Mouse (Mus musculus): ENCODE data around the gene Pias4. TPM values are rescaled to one million over a fixed set of nuclear protein-coding genes. Genes with fewer than 3 reads are reported as not detected.

Gene Pias4
- polyA plus RNA-seq, 1 experiment from 2014 or later = 52.5 TPM

DNA sequence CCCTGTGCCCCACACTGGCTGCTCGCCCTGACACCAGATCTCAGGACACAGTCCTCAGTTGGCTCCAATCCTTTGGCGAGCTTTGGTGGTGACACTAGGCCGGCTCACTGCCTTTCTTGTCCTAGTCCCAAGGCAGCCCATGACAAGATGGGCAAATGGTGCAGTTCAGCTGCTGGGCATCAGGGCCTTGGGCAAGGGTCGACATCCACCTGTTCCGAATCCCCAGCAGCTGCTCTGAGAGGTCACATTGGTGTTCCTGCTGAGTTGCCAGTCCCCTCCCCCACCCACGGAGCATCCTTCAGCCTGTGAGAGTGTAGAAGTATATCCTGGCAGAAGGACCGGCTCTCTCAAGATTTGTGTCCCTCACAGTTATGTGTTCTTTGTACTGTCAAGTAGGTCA lies 47.1 kb downstream of the Pias4 start:
- Histone ChIP-seq H3K9me3 (ENCODE audit: control insufficient read depth, low read length) (no peaks in the 10 kb centered on the region), H3K27me3 (replicated peaks; ENCODE audit: control insufficient read depth, insufficient read depth, low read length) (no peaks in the 10 kb centered on the region), H3K36me3 (ENCODE audit: control insufficient read depth, insufficient read depth, low read length) (peaks cover 44% of the 10 kb centered on the region), H3K4me2 (ENCODE audit: low read depth, low read length) (no peak overlapping the region), H3K27ac (ENCODE audit: low read length) (no peak overlapping the region), H3K9ac (ENCODE audit: low read depth, low read length) (no peak overlapping the region), H3K4me3 (ENCODE audit: low read length) (no peak overlapping the region), H3K4me1 (ENCODE audit: control insufficient read depth, insufficient read depth, low read length) (no peaks in the 10 kb centered on the region)
- 82% methylated on average over 7 of the region's 7 CpGs for WGBS
- no peak for ATAC-seq

DNA sequence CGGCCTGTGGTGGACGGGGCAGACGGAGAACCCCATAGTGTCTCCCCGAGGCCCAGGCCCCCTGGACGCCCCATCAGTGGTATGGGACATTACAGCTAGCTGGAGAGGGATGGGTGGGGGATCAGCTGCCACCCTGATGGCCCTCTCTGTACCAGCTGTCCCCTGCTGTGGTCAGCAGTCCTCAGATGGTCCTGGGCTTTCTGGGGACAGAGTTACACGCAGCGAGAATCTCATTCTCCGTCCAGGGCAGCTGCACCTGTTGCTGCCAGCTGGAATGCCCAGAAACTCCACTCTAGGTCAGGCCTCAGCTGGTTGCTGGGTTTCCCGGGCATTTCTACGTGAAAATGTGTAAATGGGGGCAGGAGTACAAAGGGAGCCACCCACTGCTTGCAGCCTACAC lies 48.1 kb downstream of the Pias4 start:
- 92% methylated on average over 10 of the region's 10 CpGs for WGBS
- Histone ChIP-seq H3K9me3 (ENCODE audit: control insufficient read depth, low read length) (no peaks in the 10 kb centered on the region), H3K36me3 (ENCODE audit: control insufficient read depth, insufficient read depth, low read length) (peaks cover 49% of the 10 kb centered on the region), H3K4me2 (ENCODE audit: low read depth, low read length) (no peak overlapping the region), H3K4me3 (ENCODE audit: low read length) (no peak overlapping the region), H3K4me1 (ENCODE audit: control insufficient read depth, insufficient read depth, low read length) (no peaks in the 10 kb centered on the region), H3K9ac (ENCODE audit: low read depth, low read length) (no peak overlapping the region), H3K27me3 (replicated peaks; ENCODE audit: control insufficient read depth, insufficient read depth, low read length) (no peaks in the 10 kb centered on the region), H3K27ac (ENCODE audit: low read length) (no peak overlapping the region)
- no peak for ATAC-seq

DNA sequence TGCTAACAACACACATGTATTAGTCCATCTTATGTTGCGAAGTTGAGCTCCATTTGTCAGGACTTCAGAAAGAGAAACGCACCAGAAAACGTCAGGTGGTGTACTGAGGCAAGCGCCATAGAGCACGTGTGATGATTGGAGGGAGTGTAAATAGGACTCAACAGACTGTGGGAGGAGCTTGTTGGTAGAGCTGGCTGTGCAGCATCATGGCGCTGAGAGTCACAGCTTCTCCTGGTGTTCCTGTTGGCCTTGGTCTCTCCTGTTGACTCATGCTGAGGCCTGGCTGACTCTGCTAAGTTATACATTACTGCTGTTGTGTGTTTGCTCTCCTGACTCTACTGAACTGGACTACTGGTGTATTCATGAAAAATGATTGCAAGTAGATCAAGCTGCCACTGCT lies 54.8 kb downstream of the Pias4 start:
- Histone ChIP-seq H3K9me3 (ENCODE audit: control insufficient read depth, low read length) (no peaks in the 10 kb centered on the region), H3K27ac (ENCODE audit: low read length) (no peak overlapping the region), H3K36me3 (ENCODE audit: control insufficient read depth, insufficient read depth, low read length) (peaks cover 41% of the 10 kb centered on the region), H3K9ac (ENCODE audit: low read depth, low read length) (no peak overlapping the region), H3K27me3 (replicated peaks; ENCODE audit: control insufficient read depth, insufficient read depth, low read length) (no peaks in the 10 kb centered on the region), H3K4me1 (ENCODE audit: control insufficient read depth, insufficient read depth, low read length) (no peaks in the 10 kb centered on the region), H3K4me3 (ENCODE audit: low read length) (no peak overlapping the region), H3K4me2 (ENCODE audit: low read depth, low read length) (no peak overlapping the region)
- ATAC-seq = no peak
- WGBS = 92% methylated on average over 6 of the region's 6 CpGs

GRCm38 (mm10) chr10:81106113-81106721 lies 61.5 kb downstream of the Pias4 start:
- Histone ChIP-seq H3K9ac (ENCODE audit: low read depth, low read length) (peak overlapping the region; percentile 99), H3K27me3 (replicated peaks; ENCODE audit: control insufficient read depth, insufficient read depth, low read length) (no peaks in the 10 kb centered on the region), H3K4me1 (ENCODE audit: control insufficient read depth, insufficient read depth, low read length) (peaks cover 20% of the 10 kb centered on the region), H3K36me3 (ENCODE audit: control insufficient read depth, insufficient read depth, low read length) (peaks cover 25% of the 10 kb centered on the region), H3K27ac (ENCODE audit: low read length) (peak overlapping the region; percentile 100), H3K9me3 (ENCODE audit: control insufficient read depth, low read length) (no peaks in the 10 kb centered on the region), H3K4me2 (ENCODE audit: low read depth, low read length) (peak overlapping the region; percentile 72), H3K4me3 (ENCODE audit: low read length) (peak overlapping the region; percentile 97)
- peak; percentile 88 for ATAC-seq
- under 1% methylated on average over 34 of the region's 35 CpGs for WGBS

GRCm38 (mm10) chr10:81105565-81106112 lies 62.1 kb downstream of the Pias4 start, which contains the start of gene Map2k2:
Gene Map2k2 (plus strand): TSS chr10:81105915.
- under 1% methylated on average over 56 of the region's 56 CpGs for WGBS
- H3K9me3 ChIP-seq (ENCODE audit: control insufficient read depth, low read length) = no peaks in the 10 kb centered on the region
- peak within 1 kb of the TSS; percentile 97 for H3K4me3 ChIP-seq (ENCODE audit: low read length)
- H3K27ac ChIP-seq (ENCODE audit: low read length) = peak within 1 kb of the TSS; percentile 100
- H3K9ac ChIP-seq (ENCODE audit: low read depth, low read length) = peak within 1 kb of the TSS; percentile 99
- H3K4me1 ChIP-seq (ENCODE audit: control insufficient read depth, insufficient read depth, low read length) = peaks cover 20% of the 10 kb centered on the region
- H3K36me3 ChIP-seq (ENCODE audit: control insufficient read depth, insufficient read depth, low read length) = peaks cover 20% of the 10 kb centered on the region
- H3K4me2 ChIP-seq (ENCODE audit: low read depth, low read length) = peak within 1 kb of the TSS; percentile 72
- H3K27me3 ChIP-seq (replicated peaks; ENCODE audit: control insufficient read depth, insufficient read depth, low read length) = no peaks in the 10 kb centered on the region
- peak; percentile 94 for ATAC-seq

Small RNA genes within 50 kb of the gene (microRNA-seq; reads per million reads assigned to microRNA genes)
- gene Mir5615-1 = not detected
- gene Mir5615-2 = not detected

Other genes with a start within 250 kb of the Pias4 start
- 38.6 and 41.0 TPM in 2 replicates for gene Lmnb2, start 249.7 kb downstream of the Pias4 start, polyA plus RNA-seq (2015; fragmentation: Nextera tagmentation; extraction: Ambion mirVana)
- 26.5 and 29.1 TPM in 2 replicates for gene Gadd45b, start 237.8 kb downstream of the Pias4 start, polyA plus RNA-seq (2015; fragmentation: Nextera tagmentation; extraction: Ambion mirVana)
- 3.6 and 4.0 TPM in 2 replicates for gene Gng7, start 153.0 kb downstream of the Pias4 start, polyA plus RNA-seq (2015; fragmentation: Nextera tagmentation; extraction: Ambion mirVana)
- gene Diras1, start 142.3 kb downstream of the Pias4 start, polyA plus RNA-seq (2015; fragmentation: Nextera tagmentation; extraction: Ambion mirVana) = 0.61 and 0.92 TPM in 2 replicates
- 18.1 and 18.9 TPM in 2 replicates for gene Slc39a3, start 130.5 kb downstream of the Pias4 start, polyA plus RNA-seq (2015; fragmentation: Nextera tagmentation; extraction: Ambion mirVana)
- gene Sgta, start 107.7 kb downstream of the Pias4 start, polyA plus RNA-seq (2015; fragmentation: Nextera tagmentation; extraction: Ambion mirVana) = 204 TPM in 2 replicates
- 48.7 and 53.8 TPM in 2 replicates for gene Thop1, start 97.9 kb downstream of the Pias4 start, polyA plus RNA-seq (2015; fragmentation: Nextera tagmentation; extraction: Ambion mirVana)
- 123 and 180 TPM in 2 replicates for gene Creb3l3, start 69.0 kb downstream of the Pias4 start, polyA plus RNA-seq (2015; fragmentation: Nextera tagmentation; extraction: Ambion mirVana)
- gene Map2k2, start 62.0 kb downstream of the Pias4 start, polyA plus RNA-seq (2015; fragmentation: Nextera tagmentation; extraction: Ambion mirVana) = 214 and 225 TPM in 2 replicates
- 46.2 and 47.4 TPM in 2 replicates for gene Zbtb7a, start 32.7 kb downstream of the Pias4 start, polyA plus RNA-seq (2015; fragmentation: Nextera tagmentation; extraction: Ambion mirVana)
- 526 and 531 TPM in 2 replicates for gene Eef2, start 8.7 kb upstream of the Pias4 start, polyA plus RNA-seq (2015; fragmentation: Nextera tagmentation; extraction: Ambion mirVana)
- 15.4 and 47.6 TPM in 2 replicates for gene Dapk3, start 15.1 kb upstream of the Pias4 start, polyA plus RNA-seq (2015; fragmentation: Nextera tagmentation; extraction: Ambion mirVana)
- not detected in 2 replicates for gene 4930442H23Rik, start 15.9 kb upstream of the Pias4 start, polyA plus RNA-seq (2015; fragmentation: Nextera tagmentation; extraction: Ambion mirVana)
- gene Nmrk2, start 34.1 kb upstream of the Pias4 start, polyA plus RNA-seq (2015; fragmentation: Nextera tagmentation; extraction: Ambion mirVana) = 0.17 TPM in 1 of 2 replicates, not detected in the other
- 1.4 and 1.5 TPM in 2 replicates for gene Atcay, start 62.9 kb upstream of the Pias4 start, polyA plus RNA-seq (2015; fragmentation: Nextera tagmentation; extraction: Ambion mirVana)
- gene Zfr2, start 65.2 kb upstream of the Pias4 start, polyA plus RNA-seq (2015; fragmentation: Nextera tagmentation; extraction: Ambion mirVana) = 7.1 and 8.0 TPM in 2 replicates
- 2.0 and 2.3 TPM in 2 replicates for gene Matk, start 85.0 kb upstream of the Pias4 start, polyA plus RNA-seq (2015; fragmentation: Nextera tagmentation; extraction: Ambion mirVana)
- 240 and 249 TPM in 2 replicates for gene Mrpl54, start 99.0 kb upstream of the Pias4 start, polyA plus RNA-seq (2015; fragmentation: Nextera tagmentation; extraction: Ambion mirVana)
- gene Apba3, start 99.0 kb upstream of the Pias4 start, polyA plus RNA-seq (2015; fragmentation: Nextera tagmentation; extraction: Ambion mirVana) = 72.2 and 83.1 TPM in 2 replicates
- 53.2 and 56.6 TPM in 2 replicates for gene Tjp3, start 123.7 kb upstream of the Pias4 start, polyA plus RNA-seq (2015; fragmentation: Nextera tagmentation; extraction: Ambion mirVana)
- 35.4 and 40.5 TPM in 2 replicates for gene Pip5k1c, start 125.0 kb upstream of the Pias4 start, polyA plus RNA-seq (2015; fragmentation: Nextera tagmentation; extraction: Ambion mirVana)
- 28.7 and 29.0 TPM in 2 replicates for gene Cactin, start 153.2 kb upstream of the Pias4 start, polyA plus RNA-seq (2015; fragmentation: Nextera tagmentation; extraction: Ambion mirVana)
- gene Tbxa2r, start 160.8 kb upstream of the Pias4 start, polyA plus RNA-seq (2015; fragmentation: Nextera tagmentation; extraction: Ambion mirVana) = 21.2 and 21.3 TPM in 2 replicates
- 0.06 and 0.12 TPM in 2 replicates for gene Gipc3, start 175.3 kb upstream of the Pias4 start, polyA plus RNA-seq (2015; fragmentation: Nextera tagmentation; extraction: Ambion mirVana)
- gene Hmg20b, start 182.6 kb upstream of the Pias4 start, polyA plus RNA-seq (2015; fragmentation: Nextera tagmentation; extraction: Ambion mirVana) = 69.0 and 71.4 TPM in 2 replicates
- gene Mfsd12, start 189.6 kb upstream of the Pias4 start, polyA plus RNA-seq (2015; fragmentation: Nextera tagmentation; extraction: Ambion mirVana) = 21.6 and 32.4 TPM in 2 replicates
- gene 4930404N11Rik, start 197.9 kb upstream of the Pias4 start, polyA plus RNA-seq (2015; fragmentation: Nextera tagmentation; extraction: Ambion mirVana) = 1.4 and 2.7 TPM in 2 replicates
- 73.2 and 78.7 TPM in 2 replicates for gene Fzr1, start 210.6 kb upstream of the Pias4 start, polyA plus RNA-seq (2015; fragmentation: Nextera tagmentation; extraction: Ambion mirVana)
- 102 and 109 TPM in 2 replicates for gene Dohh, start 216.5 kb upstream of the Pias4 start, polyA plus RNA-seq (2015; fragmentation: Nextera tagmentation; extraction: Ambion mirVana)
- 2.9 and 3.7 TPM in 2 replicates for gene Gm48551, start 216.5 kb upstream of the Pias4 start, polyA plus RNA-seq (2015; fragmentation: Nextera tagmentation; extraction: Ambion mirVana)
- 0.55 and 1.8 TPM in 2 replicates for gene Gm48552, start 221.1 kb upstream of the Pias4 start, polyA plus RNA-seq (2015; fragmentation: Nextera tagmentation; extraction: Ambion mirVana)
- 426 and 504 TPM in 2 replicates for gene Smim24, start 225.1 kb upstream of the Pias4 start, polyA plus RNA-seq (2015; fragmentation: Nextera tagmentation; extraction: Ambion mirVana)

All from intestine, embryonic 16.5 days (tissue).